Comparison of ENCODE assay signal across 8 mouse cellular contexts in the genomic region with DNA sequence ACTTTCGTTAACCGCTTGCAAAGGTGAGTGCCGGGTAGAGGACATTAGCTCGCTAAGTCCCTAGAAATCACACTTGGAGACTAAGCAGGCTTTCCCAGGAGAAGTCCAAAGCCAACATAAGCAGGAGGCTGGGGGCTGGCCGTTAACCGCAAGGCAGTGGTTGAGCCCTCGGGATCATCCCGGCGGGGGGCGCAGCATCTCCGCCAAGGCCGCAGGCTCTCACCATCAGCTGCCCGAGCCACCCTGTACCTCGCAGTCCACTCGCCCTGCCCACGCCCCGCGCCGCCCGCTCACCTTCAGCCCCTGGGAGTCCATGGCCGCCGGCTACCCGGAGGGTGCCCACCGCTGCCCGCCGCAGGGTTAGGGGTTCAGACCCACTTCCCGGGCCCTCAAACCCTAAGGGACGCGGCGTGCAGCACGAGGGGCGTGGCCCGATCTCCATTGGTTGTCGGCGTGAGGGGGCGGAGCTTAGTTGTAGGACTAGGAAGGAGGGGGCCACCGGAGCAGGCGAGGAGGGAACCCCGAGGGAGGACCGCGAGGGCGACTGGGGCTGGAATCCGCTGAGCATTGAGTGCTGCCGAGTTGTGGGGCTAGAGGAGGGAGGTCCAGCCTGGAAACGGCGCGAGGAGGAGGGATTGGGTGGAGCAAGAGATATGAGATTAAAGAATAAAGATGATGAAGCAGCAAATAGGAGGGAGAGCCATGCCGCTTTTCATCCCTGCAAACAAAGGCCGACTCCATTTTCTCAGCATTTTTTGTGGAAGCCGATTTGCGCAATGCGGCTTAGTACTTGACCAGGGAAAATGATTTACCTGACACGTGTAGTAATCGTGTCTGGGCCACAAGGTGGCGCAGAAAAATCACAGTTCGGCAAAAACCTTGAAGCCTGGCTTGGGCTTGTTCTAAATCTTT. TPM values are rescaled to one million over a fixed set of nuclear protein-coding genes. Genes with fewer than 3 reads are reported as not detected.
DNase-seq lines count a peak whose midpoint lies in the region; ATAC-seq lines count a peak whose summit lies in the region.

A gene (minus strand): TSS at position 398 of the 912 bp plus-strand sequence.

- DNase-seq in R1 (ENCODE audit: low read depth, low spot score), result peak; percentile 93
- DNase-seq in cerebellum, postnatal 10 days, result peak; percentile 99
- peak; percentile 86 to 92 for DNase-seq in frontal cortex, postnatal 25 days (ENCODE audit: low spot score in 2 of 2)
- peak; percentile 96 to 98 for DNase-seq in layer of hippocampus, postnatal 14 days (ENCODE audit: low spot score in 2 of 2)
- DNase-seq in lung, postnatal 10 days, result peak; percentile 98
- peak; percentile 93 for DNase-seq in ovary, postnatal 14 days (ENCODE audit: low spot score)
- DNase-seq in thymus, postnatal 10 days (ENCODE audit: low spot score in 2 of 2), result peak; percentile 94 to 95

- peak within 1 kb of the TSS; percentile 62 for H3K4me2 ChIP-seq in hindbrain, embryonic 13.5 days

- peaks cover 12% of the 10 kb centered on the region for H3K36me3 ChIP-seq in hindbrain, embryonic 13.5 days

- no peaks in the 10 kb centered on the region for H3K9me3 ChIP-seq in hindbrain, embryonic 13.5 days

- H3K27me3 ChIP-seq in hindbrain, embryonic 13.5 days, result no peaks in the 10 kb centered on the region

- ATAC-seq in hindbrain, embryonic 13.5 days (ENCODE audit: low FRiP score), result peak; percentile 98

- H3K4me3 ChIP-seq in hindbrain, embryonic 13.5 days, result peak within 1 kb of the TSS; percentile 76

- WGBS in hindbrain, embryonic 13.5 days, result under 1% methylated on average over 56 of the region's 56 CpGs

- H3K9ac ChIP-seq in hindbrain, embryonic 13.5 days, result peak within 1 kb of the TSS; percentile 81

- peak within 1 kb of the TSS; percentile 92 for H3K27ac ChIP-seq in hindbrain, embryonic 13.5 days

- H3K4me1 ChIP-seq in hindbrain, embryonic 13.5 days (replicated peaks), result peaks cover 25% of the 10 kb centered on the region

RNA-seq across cellular contexts. Expression of the gene that starts here (rescaled TPM):
- polyA plus RNA-seq in hindbrain, embryonic 13.5 days (2015; fragmentation: Nextera tagmentation; extraction: Ambion mirVana), result 11.9 and 13.4 TPM in 2 replicates
- total RNA-seq in layer of hippocampus, postnatal 14 days (2021), result 1 to 10 TPM; 9.4 to 9.6 TPM

Comparison
In these comparisons a context has a peak if more than half of its experiments do, and no peak if none do; other contexts are left out.
1. Peak in every context shown above with its lines: DNase-seq, ATAC-seq, H3K4me3 ChIP-seq and H3K27ac ChIP-seq.